Mouse (Mus musculus): ENCODE data around the gene Tsc22d3. TPM values are rescaled to one million over a fixed set of nuclear protein-coding genes. Genes with fewer than 3 reads are reported as not detected.

The Tsc22d3 gene
- 14.5 TPM for polyA plus RNA-seq (2012; fragmentation: generic; extraction: Trizol)
- long read RNA-seq, experiment 1, transcript Tsc22d3-201 (3 exons, 1,974 nt): major isoform, 25 of 32 reads
- long read RNA-seq, experiment 1, partial matches to known transcripts: 1 of 32 reads
- long read RNA-seq, experiment 1, other reads (novel, unspliced or antisense): 2 of 32 reads
- long read RNA-seq, experiment 2, transcript Tsc22d3-202 (3 exons, 1,790 nt): minor isoform, 10 of 86 reads
- long read RNA-seq, experiment 2, transcript Tsc22d3-201 (3 exons, 1,974 nt): major isoform, 70 of 86 reads
- long read RNA-seq, experiment 2, partial matches to known transcripts: 0 of 86 reads
- long read RNA-seq, experiment 2, other reads (novel, unspliced or antisense): 5 of 86 reads

DNA sequence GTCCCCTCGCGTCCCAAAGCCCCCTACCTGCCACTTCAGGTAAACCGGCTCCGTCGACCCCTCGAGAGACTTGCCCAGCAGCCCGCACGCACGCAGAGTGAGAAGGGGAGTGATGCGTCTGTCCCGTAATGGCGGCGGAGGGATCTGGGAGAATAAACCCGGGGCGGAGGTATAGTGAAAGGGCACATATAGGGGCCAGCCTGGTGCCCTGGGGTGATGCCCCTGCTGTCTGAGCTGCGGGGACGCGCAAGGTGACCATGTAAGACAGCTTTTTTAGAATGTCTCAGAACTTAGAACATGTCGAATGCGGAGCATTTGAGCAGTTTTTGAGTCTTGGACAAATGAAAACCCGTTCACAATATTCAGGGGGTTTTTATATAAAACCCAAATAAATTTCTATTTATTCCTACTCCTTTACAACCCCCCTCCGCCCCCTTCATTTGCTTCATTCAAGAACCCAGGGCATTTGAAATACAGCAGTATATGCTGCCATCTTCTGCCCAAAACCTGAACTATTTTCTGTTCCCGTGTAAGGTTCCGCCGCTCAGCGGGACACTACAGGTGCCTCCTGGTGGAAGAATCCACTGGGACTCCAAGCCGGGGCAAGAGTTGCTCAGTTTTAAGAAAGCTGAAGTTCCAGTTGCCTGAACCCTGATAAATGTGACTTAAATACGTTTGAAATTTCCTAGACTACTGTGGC lies at the start of gene Tsc22d3:
Gene Tsc22d3, minus strand, starts transcription at position 250 of the 700 bp plus-strand sequence.
- H3K79me3 ChIP-seq (ENCODE audit: low read depth): no peaks in the 10 kb centered on the region

DNA sequence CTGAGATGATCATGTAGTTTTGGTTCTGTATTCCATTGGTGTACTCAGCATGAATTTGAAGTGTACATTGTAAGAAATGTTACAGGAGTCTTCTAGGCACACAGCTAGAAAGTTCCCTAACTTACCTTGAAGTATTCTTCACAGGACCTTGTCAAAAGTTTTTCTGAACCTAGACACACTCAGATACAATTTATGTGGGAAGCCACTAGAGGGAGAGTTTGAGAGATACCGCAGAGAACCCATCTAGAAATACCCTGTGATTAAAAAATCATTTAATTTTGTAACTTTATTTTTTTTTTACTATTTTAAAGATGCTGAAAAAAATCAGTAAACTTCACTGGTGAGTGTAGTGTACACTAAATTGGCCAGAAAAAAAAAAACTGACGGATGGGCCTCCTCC lies 39.1 kb upstream of the Tsc22d3 start:
- TF ChIP-seq MYOG (IDR thresholded peaks at IDR 0.05; ENCODE audit: control insufficient read depth, extremely low read depth, insufficient read length): no peak
- TF ChIP-seq MYOD1 (IDR thresholded peaks at IDR 0.05; ENCODE audit: control insufficient read depth, insufficient read length, low read depth): no peak
- TF ChIP-seq FOSL1 (IDR thresholded peaks at IDR 0.05; ENCODE audit: insufficient read depth, low read length, poor library complexity, severe bottlenecking): no peak
- no peak for TF ChIP-seq MAX (IDR thresholded peaks at IDR 0.05)
- no peak for TF ChIP-seq USF1 (IDR thresholded peaks at IDR 0.05; ENCODE audit: low read depth)
- no peak for TF ChIP-seq CTCF (IDR thresholded peaks at IDR 0.05; ENCODE audit: control insufficient read depth, insufficient read depth, insufficient read length)
- TF ChIP-seq CEBPB (IDR thresholded peaks at IDR 0.05; ENCODE audit: low read depth): no peak
- no peaks in the 10 kb centered on the region for H3K79me3 ChIP-seq (ENCODE audit: low read depth)
- H3K4me3 ChIP-seq (ENCODE audit: insufficient read depth, poor library complexity, severe bottlenecking): no peak overlapping the region
- H3K36me3 ChIP-seq (ENCODE audit: control insufficient read depth, insufficient read depth): no peaks in the 10 kb centered on the region
- H3ac ChIP-seq (ENCODE audit: control insufficient read depth, insufficient read length, low read depth): no peak overlapping the region
- no peaks in the 10 kb centered on the region for H3K79me2 ChIP-seq (ENCODE audit: control insufficient read depth, insufficient read depth)
- H3K27me3 ChIP-seq (ENCODE audit: control insufficient read depth, insufficient read depth, insufficient read length): no peaks in the 10 kb centered on the region

More for the DNA sequence above, at the start of gene Tsc22d3:
- TF ChIP-seq MYOG (IDR thresholded peaks at IDR 0.05; ENCODE audit: control insufficient read depth, extremely low read depth, insufficient read length): no peak
- TF ChIP-seq FOSL1 (IDR thresholded peaks at IDR 0.05; ENCODE audit: insufficient read depth, low read length, poor library complexity, severe bottlenecking): no peak
- TF ChIP-seq MAX (IDR thresholded peaks at IDR 0.05): no peak
- TF ChIP-seq CEBPB (IDR thresholded peaks at IDR 0.05; ENCODE audit: low read depth): no peak
- TF ChIP-seq USF1 (IDR thresholded peaks at IDR 0.05; ENCODE audit: low read depth): no peak
- no peak for TF ChIP-seq CTCF (IDR thresholded peaks at IDR 0.05; ENCODE audit: control insufficient read depth, insufficient read depth, insufficient read length)
- TF ChIP-seq MYOD1 (IDR thresholded peaks at IDR 0.05; ENCODE audit: control insufficient read depth, insufficient read length, low read depth): no peak
- Histone ChIP-seq H3K36me3 (ENCODE audit: control insufficient read depth, insufficient read depth) (no peaks in the 10 kb centered on the region), H3K27me3 (ENCODE audit: control insufficient read depth, insufficient read depth, insufficient read length) (no peaks in the 10 kb centered on the region), H3ac (ENCODE audit: control insufficient read depth, insufficient read length, low read depth) (no peak within 1 kb of the TSS), H3K79me2 (ENCODE audit: control insufficient read depth, insufficient read depth) (no peaks in the 10 kb centered on the region), H3K4me3 (ENCODE audit: insufficient read depth, poor library complexity, severe bottlenecking) (no peak within 1 kb of the TSS)

GRCm38 (mm10) chrX:140638028-140638427 lies 37.6 kb upstream of the Tsc22d3 start:
- H3K4me3 ChIP-seq (ENCODE audit: insufficient read depth, poor library complexity, severe bottlenecking): no peak overlapping the region
- H3K79me3 ChIP-seq (ENCODE audit: low read depth): no peaks in the 10 kb centered on the region
- TF ChIP-seq USF1 (IDR thresholded peaks at IDR 0.05; ENCODE audit: low read depth) (no peak), FOSL1 (IDR thresholded peaks at IDR 0.05; ENCODE audit: insufficient read depth, low read length, poor library complexity, severe bottlenecking) (no peak), MAX (IDR thresholded peaks at IDR 0.05) (no peak), MYOG (IDR thresholded peaks at IDR 0.05; ENCODE audit: control insufficient read depth, extremely low read depth, insufficient read length) (no peak), CEBPB (IDR thresholded peaks at IDR 0.05; ENCODE audit: low read depth) (no peak), CTCF (IDR thresholded peaks at IDR 0.05; ENCODE audit: control insufficient read depth, insufficient read depth, insufficient read length) (no peak), MYOD1 (IDR thresholded peaks at IDR 0.05; ENCODE audit: control insufficient read depth, insufficient read length, low read depth) (no peak)
- H3ac ChIP-seq (ENCODE audit: control insufficient read depth, insufficient read length, low read depth): no peak overlapping the region
- no peaks in the 10 kb centered on the region for H3K79me2 ChIP-seq (ENCODE audit: control insufficient read depth, insufficient read depth)
- H3K27me3 ChIP-seq (ENCODE audit: control insufficient read depth, insufficient read depth, insufficient read length): no peaks in the 10 kb centered on the region
- no peaks in the 10 kb centered on the region for H3K36me3 ChIP-seq (ENCODE audit: control insufficient read depth, insufficient read depth)

- TF ChIP-seq MYOD1 (IDR thresholded peaks at IDR 0.05; ENCODE audit: control insufficient read depth, insufficient read length, low read depth): no peak
- Histone ChIP-seq H3K4me3 (ENCODE audit: insufficient read depth, poor library complexity, severe bottlenecking) (no peak overlapping the region), H3K79me2 (ENCODE audit: control insufficient read depth, insufficient read depth) (no peaks in the 10 kb centered on the region), H3K36me3 (ENCODE audit: control insufficient read depth, insufficient read depth) (no peaks in the 10 kb centered on the region), H3K27me3 (ENCODE audit: control insufficient read depth, insufficient read depth, insufficient read length) (no peaks in the 10 kb centered on the region), H3ac (ENCODE audit: control insufficient read depth, insufficient read length, low read depth) (no peak overlapping the region), H3K79me3 (ENCODE audit: low read depth) (no peaks in the 10 kb centered on the region)
Measured at GRCm38 (mm10) chrX:140624875-140625594, 24.6 kb upstream of the Tsc22d3 start.

GRCm38 (mm10) chrX:140609938-140610337 lies 9.5 kb upstream of the Tsc22d3 start:
- Histone ChIP-seq H3K4me3 (ENCODE audit: insufficient read depth, poor library complexity, severe bottlenecking) (no peak overlapping the region), H3K27me3 (ENCODE audit: control insufficient read depth, insufficient read depth, insufficient read length) (no peaks in the 10 kb centered on the region), H3K79me2 (ENCODE audit: control insufficient read depth, insufficient read depth) (no peaks in the 10 kb centered on the region), H3K36me3 (ENCODE audit: control insufficient read depth, insufficient read depth) (no peaks in the 10 kb centered on the region), H3K79me3 (ENCODE audit: low read depth) (no peaks in the 10 kb centered on the region), H3ac (ENCODE audit: control insufficient read depth, insufficient read length, low read depth) (no peak overlapping the region)
- no peak for TF ChIP-seq CTCF (IDR thresholded peaks at IDR 0.05; ENCODE audit: control insufficient read depth, insufficient read depth, insufficient read length)
- no peak for TF ChIP-seq MYOD1 (IDR thresholded peaks at IDR 0.05; ENCODE audit: control insufficient read depth, insufficient read length, low read depth)
- no peak for TF ChIP-seq FOSL1 (IDR thresholded peaks at IDR 0.05; ENCODE audit: insufficient read depth, low read length, poor library complexity, severe bottlenecking)
- TF ChIP-seq MYOG (IDR thresholded peaks at IDR 0.05; ENCODE audit: control insufficient read depth, extremely low read depth, insufficient read length): no peak
- TF ChIP-seq USF1 (IDR thresholded peaks at IDR 0.05; ENCODE audit: low read depth): no peak
- TF ChIP-seq MAX (IDR thresholded peaks at IDR 0.05): no peak
- TF ChIP-seq CEBPB (IDR thresholded peaks at IDR 0.05; ENCODE audit: low read depth): no peak
